Mouse (Mus musculus): ENCODE measurements at regions not wholly inside any gene's neighbourhood (a gene's known extent, or its start where the extent isn't known, plus 50 kb on each side); places are given as distances from the start of the nearest gene placed in this dataset.

- no peak for ATAC-seq (replicated peaks; ENCODE audit: extremely low read depth, insufficient read depth, low FRiP score)
- Histone ChIP-seq H3K4me2 (ENCODE audit: low read depth, low read length) (no peak overlapping the region), H3K27ac (ENCODE audit: low read length) (no peak overlapping the region), H3K9ac (ENCODE audit: low read length) (no peak overlapping the region), H3K36me3 (ENCODE audit: control insufficient read depth, insufficient read depth) (no peaks in the 10 kb centered on the region), H3K4me1 (ENCODE audit: control insufficient read depth, insufficient read depth, low read length) (no peaks in the 10 kb centered on the region), H3K4me3 (ENCODE audit: low read length) (no peak overlapping the region), H3K27me3 (ENCODE audit: control insufficient read depth, insufficient read depth, low read length) (no peaks in the 10 kb centered on the region), H3K9me3 (replicated peaks; ENCODE audit: control insufficient read depth, low read length) (no peaks in the 10 kb centered on the region)
- 24% methylated on average over 4 of the region's 4 CpGs for WGBS
Measured at GRCm38 (mm10) chr10:122183025-122183424, 85.9 kb upstream of the Rxylt1 start.

DNA sequence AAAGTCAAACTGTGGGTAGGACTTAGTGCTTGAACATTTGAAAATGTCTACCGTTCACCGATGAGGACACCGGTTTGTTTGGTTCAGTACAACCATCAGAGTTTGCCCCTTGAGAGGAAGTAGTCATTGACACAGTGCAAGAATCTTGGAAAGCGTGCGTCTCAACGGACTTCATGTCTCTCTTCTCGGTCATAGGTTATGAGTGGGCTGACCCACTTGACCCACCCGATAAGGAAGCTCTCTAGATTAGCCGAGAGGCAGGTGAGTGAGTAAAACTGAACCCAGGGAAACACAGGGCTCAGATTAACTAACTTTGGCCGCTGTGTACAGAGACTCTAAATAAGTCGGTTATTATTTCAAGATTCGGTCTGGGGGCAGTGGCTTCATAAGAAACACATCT lies 51.9 kb upstream of the Rxylt1 start:
- Histone ChIP-seq H3K4me1 (ENCODE audit: control insufficient read depth, insufficient read depth, low read length) (no peaks in the 10 kb centered on the region), H3K9ac (ENCODE audit: low read length) (no peak overlapping the region), H3K9me3 (replicated peaks; ENCODE audit: control insufficient read depth, low read length) (no peaks in the 10 kb centered on the region), H3K4me2 (ENCODE audit: low read depth, low read length) (no peak overlapping the region), H3K27ac (ENCODE audit: low read length) (no peak overlapping the region), H3K4me3 (ENCODE audit: low read length) (no peak overlapping the region), H3K36me3 (ENCODE audit: control insufficient read depth, insufficient read depth) (no peaks in the 10 kb centered on the region), H3K27me3 (ENCODE audit: control insufficient read depth, insufficient read depth, low read length) (no peaks in the 10 kb centered on the region)
- 70% methylated on average over 12 of the region's 12 CpGs for WGBS
- no peak for ATAC-seq (replicated peaks; ENCODE audit: extremely low read depth, insufficient read depth, low FRiP score)

DNA sequence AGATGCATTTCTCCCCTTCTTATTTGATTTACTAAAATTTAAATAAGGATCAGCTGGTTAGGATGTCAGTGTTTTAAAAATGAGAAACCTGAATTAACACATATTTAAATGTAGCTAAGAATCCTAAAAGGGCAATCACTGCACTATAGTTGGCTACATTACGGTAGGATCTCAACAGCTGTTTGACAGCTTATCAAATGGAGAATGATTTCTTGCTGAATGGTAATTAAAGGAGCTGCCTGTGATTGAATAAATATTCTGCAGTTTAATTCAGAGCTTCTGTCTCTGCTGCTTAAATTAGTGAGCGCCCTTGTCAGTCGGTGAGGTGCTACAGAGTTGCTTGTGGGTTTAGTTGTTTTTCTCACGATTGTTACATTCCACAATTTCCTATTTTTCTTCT lies 51.4 kb upstream of the Rxylt1 start:
- Histone ChIP-seq H3K9me3 (replicated peaks; ENCODE audit: control insufficient read depth, low read length) (no peaks in the 10 kb centered on the region), H3K4me2 (ENCODE audit: low read depth, low read length) (no peak overlapping the region), H3K27me3 (ENCODE audit: control insufficient read depth, insufficient read depth, low read length) (no peaks in the 10 kb centered on the region), H3K4me3 (ENCODE audit: low read length) (no peak overlapping the region), H3K36me3 (ENCODE audit: control insufficient read depth, insufficient read depth) (no peaks in the 10 kb centered on the region), H3K9ac (ENCODE audit: low read length) (no peak overlapping the region), H3K27ac (ENCODE audit: low read length) (no peak overlapping the region), H3K4me1 (ENCODE audit: control insufficient read depth, insufficient read depth, low read length) (no peaks in the 10 kb centered on the region)
- WGBS, result 88% methylated on average over 4 of the region's 4 CpGs
- no peak for ATAC-seq (replicated peaks; ENCODE audit: extremely low read depth, insufficient read depth, low FRiP score)
